Mouse (Mus musculus) neural tube, embryonic 11.5 days (tissue): ENCODE measurements at regions not wholly inside any gene's neighbourhood (a gene's known extent, or its start where the extent isn't known, plus 50 kb on each side); places are given as distances from the start of the nearest gene placed in this dataset.
A peak's percentile ranks its signal among the peaks of the same experiment; 100 is the strongest.

ENCODE experiments used
- ATAC-seq: fragments of 200-750 bp; cut with Nextera tagmentation; 2 replicates; pipeline ENCODE4 v1.8.0; 2017; ENCODE audit warnings: moderate number of reproducible peaks, mild to moderate bottlenecking, moderate TSS enrichment, moderate library complexity; ENCODE audit not compliant: insufficient read depth, low FRiP score, low TSS enrichment
- DNase-seq: peaks from one replicate; pipeline ENCODE4 v3.0.0-alpha.2; 2015; ENCODE audit warnings: low spot score
- H3K27ac ChIP-seq: fragments of 300-500 bp; sonication (generic); 2 replicates; pipeline ENCODE4 v1.5.1; 2014; ENCODE audit warnings: low read depth, mild to moderate bottlenecking, low read length
- H3K27me3 ChIP-seq: fragments of 300-500 bp; sonication (generic); 2 replicates; pipeline ENCODE4 v1.6.1; 2014; ENCODE audit warnings: mild to moderate bottlenecking, low read length, mixed read lengths; ENCODE audit not compliant: control insufficient read depth, insufficient read depth
- H3K36me3 ChIP-seq: fragments of 300-500 bp; sonication (generic); 2 replicates; pipeline ENCODE4 v1.6.1; 2014; ENCODE audit warnings: mild to moderate bottlenecking, low read length, moderate library complexity, mixed read lengths; ENCODE audit not compliant: control insufficient read depth, insufficient read depth
- H3K4me1 ChIP-seq: fragments of 300-500 bp; sonication (generic); 2 replicates; pipeline ENCODE4 v1.6.1; 2014; ENCODE audit warnings: low read length, mixed read lengths; ENCODE audit not compliant: control insufficient read depth, insufficient read depth
- H3K4me2 ChIP-seq: fragments of 300-500 bp; sonication (generic); 2 replicates; pipeline ENCODE4 v1.6.1; 2014; ENCODE audit warnings: low read depth, mild to moderate bottlenecking, moderate library complexity
- H3K4me3 ChIP-seq: fragments of 300-500 bp; sonication (generic); 2 replicates; pipeline ENCODE4 v1.5.1; 2014; ENCODE audit warnings: low read depth, low read length
- H3K9ac ChIP-seq: fragments of 300-500 bp; sonication (generic); 2 replicates; pipeline ENCODE4 v1.6.1; 2014; ENCODE audit warnings: mild to moderate bottlenecking, low read length
- H3K9me3 ChIP-seq: fragments of 300-500 bp; sonication (generic); 2 replicates; pipeline ENCODE4 v1.6.1; 2016; ENCODE audit warnings: low read length; ENCODE audit not compliant: control insufficient read depth
- WGBS: fragments of 180-500 bp; shearing (Covaris S2); extraction: QIAGEN DNeasy Blood & Tissue Kit; methylation state at CpG from one replicate; pipeline ENCODE4 v1.1.7; 2014; 5-methylcytosine and 5-hydroxymethylcytosine counted together

DNA sequence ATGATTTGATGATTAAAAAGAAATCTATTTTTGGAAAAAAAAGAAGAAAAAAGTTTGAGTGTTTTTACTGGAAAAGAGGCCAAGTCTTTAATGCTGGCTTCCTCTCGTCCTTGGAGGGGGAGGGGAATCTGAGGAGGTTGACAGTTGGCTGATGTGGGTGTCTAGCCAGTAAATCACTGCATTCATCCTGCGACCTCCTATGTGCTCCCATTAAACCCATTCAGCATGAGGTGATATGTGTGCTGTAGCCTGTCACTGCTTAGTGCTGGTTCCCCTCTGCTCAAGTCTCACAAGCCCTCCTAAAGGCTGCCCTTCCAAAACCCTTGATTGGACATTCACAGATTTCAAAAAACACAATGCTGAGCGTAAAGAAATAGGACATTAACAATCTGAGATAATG is 68.7 kb downstream of the Atoh1 start:
- Histone ChIP-seq H3K4me1 (0 out of 2 replicates have a peak, but pooled peaks cover 3% of the 10 kb centered on the region), H3K27ac (no peak overlapping the region), H3K4me3 (no peak overlapping the region), H3K9ac (no peak overlapping the region), H3K27me3 (no peaks in the 10 kb centered on the region), H3K4me2 (no peak overlapping the region), H3K9me3 (no peaks in the 10 kb centered on the region), H3K36me3 (no peaks in the 10 kb centered on the region)
- peak; percentile 76 for ATAC-seq
- WGBS, result 34% methylated on average over 3 of the region's 3 CpGs
- no peak for DNase-seq

DNA sequence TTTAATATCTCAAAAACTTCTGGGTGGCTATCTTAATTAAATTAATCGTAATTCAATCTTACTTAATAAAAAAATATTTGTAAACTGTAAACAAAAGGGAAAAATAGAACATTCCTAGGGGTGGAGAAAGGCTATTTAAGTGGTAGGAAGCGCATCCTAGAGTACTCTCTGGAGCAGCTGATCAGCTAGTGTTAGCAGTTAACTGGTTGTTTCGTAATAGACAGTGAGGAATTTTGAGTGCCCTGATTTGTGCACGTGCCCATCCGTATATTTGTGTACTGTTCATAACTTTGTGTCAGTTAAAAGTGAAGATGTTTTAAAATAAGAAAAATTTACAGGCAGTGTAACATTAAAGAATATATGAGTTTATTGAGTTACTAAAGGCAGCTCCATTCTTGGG is 69.9 kb downstream of the Atoh1 start:
- Histone ChIP-seq H3K4me3 (no peak overlapping the region), H3K9me3 (no peaks in the 10 kb centered on the region), H3K4me1 (0 out of 2 replicates have a peak, but pooled peaks cover 3% of the 10 kb centered on the region), H3K36me3 (no peaks in the 10 kb centered on the region), H3K27ac (no peak overlapping the region), H3K27me3 (no peaks in the 10 kb centered on the region), H3K9ac (no peak overlapping the region), H3K4me2 (peak overlapping the region; percentile 57)
- WGBS, result 59% methylated on average over 5 of the region's 5 CpGs
- DNase-seq, result no peak
- peak; percentile 29; the same call in 1 of the 2 replicates for ATAC-seq

DNA sequence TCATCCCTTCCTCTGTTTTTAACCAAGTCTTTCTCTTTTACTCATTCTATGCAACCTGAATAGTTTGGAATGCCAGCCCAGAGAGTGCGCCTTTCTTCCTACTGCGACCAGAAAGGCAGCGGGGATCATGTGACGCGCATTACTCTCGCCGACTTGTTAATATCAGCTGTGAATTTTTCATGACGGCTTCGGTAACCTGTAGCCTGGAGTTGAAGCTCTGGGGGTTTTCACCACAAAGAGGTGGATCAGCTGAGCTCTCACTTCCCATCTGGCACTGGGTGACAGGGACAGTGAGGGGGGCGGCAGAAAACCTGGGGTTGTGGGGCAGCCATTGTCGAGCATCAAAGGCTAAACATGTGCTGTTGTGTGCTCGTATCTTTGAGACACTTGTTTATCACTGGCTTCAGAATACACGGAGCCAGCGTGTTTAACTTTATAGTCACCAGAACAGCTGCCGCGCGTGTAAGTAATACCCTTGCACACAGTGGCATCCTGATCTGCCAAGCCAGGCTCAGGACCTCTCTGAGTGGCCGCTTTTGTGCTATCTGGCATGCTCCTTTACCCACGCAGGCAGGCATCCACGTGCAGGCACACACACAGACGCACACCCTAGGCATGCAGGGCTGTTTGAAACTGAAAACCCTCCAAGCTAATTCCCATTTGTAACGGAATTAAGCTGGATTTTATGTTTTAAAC is 70.5 kb downstream of the Atoh1 start:
- no peak overlapping the region for H3K27ac ChIP-seq
- no peaks in the 10 kb centered on the region for H3K36me3 ChIP-seq
- 8% methylated on average over 22 of the region's 22 CpGs for WGBS
- peak overlapping the region; percentile 31 for H3K4me3 ChIP-seq
- no peaks in the 10 kb centered on the region for H3K27me3 ChIP-seq
- ATAC-seq (peak; percentile 67), DNase-seq (peak; percentile 57)
- H3K9me3 ChIP-seq, result no peaks in the 10 kb centered on the region
- H3K4me2 ChIP-seq, result peak overlapping the region; percentile 57
- 0 out of 2 replicates have a peak, but pooled peaks cover 3% of the 10 kb centered on the region for H3K4me1 ChIP-seq
- H3K9ac ChIP-seq, result 0 out of 2 replicates have a peak overlapping the region, but pooled peaks have one; percentile 16

DNA sequence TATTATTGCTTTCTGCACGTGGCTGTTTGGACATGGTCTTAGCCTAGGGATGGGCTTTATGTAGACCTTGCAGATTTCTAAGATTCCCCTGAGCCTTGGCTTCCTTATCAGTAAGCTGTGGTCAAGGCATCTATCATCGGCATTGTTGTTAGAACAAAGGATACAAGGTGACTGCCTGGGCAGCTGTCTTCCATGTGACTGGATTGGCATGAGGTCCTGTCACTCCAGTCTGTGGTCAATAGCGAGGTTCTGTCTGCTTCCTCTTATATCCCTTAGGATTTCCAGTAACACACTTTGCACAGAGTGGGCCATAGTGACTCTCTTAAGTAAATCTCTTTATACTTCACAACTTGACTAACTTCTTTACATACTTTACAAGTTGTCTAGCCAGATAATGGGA is 72.0 kb downstream of the Atoh1 start:
- Histone ChIP-seq H3K4me1 (0 out of 2 replicates have a peak, but pooled peaks cover 3% of the 10 kb centered on the region), H3K4me3 (no peak overlapping the region), H3K27ac (no peak overlapping the region), H3K27me3 (no peaks in the 10 kb centered on the region), H3K9me3 (no peaks in the 10 kb centered on the region), H3K4me2 (no peak overlapping the region), H3K9ac (no peak overlapping the region), H3K36me3 (no peaks in the 10 kb centered on the region)
- ATAC-seq (no peak), DNase-seq (no peak)
- 61% methylated on average over 3 of the region's 3 CpGs for WGBS

DNA sequence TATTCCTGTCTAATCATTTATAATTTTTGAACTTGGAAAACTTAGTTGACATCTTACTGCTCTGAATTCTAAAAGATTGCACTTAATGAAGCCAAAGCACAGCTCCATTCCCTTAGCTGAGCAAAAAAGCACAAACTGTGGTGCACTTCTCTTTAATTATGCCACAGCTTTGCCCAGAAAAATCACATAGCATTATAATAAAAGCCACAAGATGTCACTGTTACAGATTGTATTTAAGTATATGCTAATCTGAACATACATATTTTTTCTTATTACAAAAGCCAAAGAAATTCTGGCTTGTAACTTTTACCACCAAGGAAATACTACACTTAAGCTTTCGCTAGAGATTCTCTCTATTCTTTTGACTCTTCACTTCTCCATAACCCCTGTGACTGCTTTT is 86.2 kb downstream of the Atoh1 start:
- H3K27ac ChIP-seq, result no peak overlapping the region
- no peak for DNase-seq
- H3K4me3 ChIP-seq, result no peak overlapping the region
- no peaks in the 10 kb centered on the region for H3K36me3 ChIP-seq
- no peak overlapping the region for H3K9ac ChIP-seq
- ATAC-seq, result no peak
- no peaks in the 10 kb centered on the region for H3K9me3 ChIP-seq
- H3K4me2 ChIP-seq, result no peak overlapping the region
- no peaks in the 10 kb centered on the region for H3K27me3 ChIP-seq
- no peaks in the 10 kb centered on the region for H3K4me1 ChIP-seq
- WGBS, result 90% methylated on average over 1 of the region's 1 CpGs

DNA sequence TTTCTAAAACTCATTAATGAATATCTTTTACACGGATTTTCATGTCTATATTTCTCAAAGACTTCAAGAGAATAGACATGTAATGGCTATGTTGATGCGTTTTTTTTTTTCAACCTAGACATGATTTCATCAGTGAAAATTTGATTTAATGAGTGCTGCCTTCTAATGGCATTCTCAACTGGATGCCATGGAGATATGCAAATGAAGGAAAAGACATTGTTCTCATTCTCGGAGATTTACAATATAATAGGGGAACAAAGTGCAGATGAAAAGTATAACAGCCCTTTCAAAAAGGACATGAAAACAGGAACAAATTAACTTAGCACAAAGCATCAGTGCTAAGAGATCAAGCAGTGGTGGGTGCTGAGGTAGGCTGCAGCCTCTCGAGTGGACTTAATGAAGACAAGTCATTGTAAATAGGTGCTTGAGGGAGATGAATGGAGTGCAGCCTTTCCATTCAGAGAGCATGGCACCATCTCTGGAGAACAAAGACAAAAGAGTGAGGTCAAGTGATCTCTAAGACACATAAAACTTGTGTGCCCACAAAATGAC is 120.2 kb downstream of the Atoh1 start:
- H3K4me1 ChIP-seq, result no peaks in the 10 kb centered on the region
- DNase-seq, result no peak
- 50% methylated on average over 4 of the region's 4 CpGs for WGBS
- H3K9ac ChIP-seq, result no peak overlapping the region
- no peak overlapping the region for H3K4me3 ChIP-seq
- no peaks in the 10 kb centered on the region for H3K36me3 ChIP-seq
- H3K4me2 ChIP-seq, result no peak overlapping the region
- no peaks in the 10 kb centered on the region for H3K9me3 ChIP-seq
- H3K27me3 ChIP-seq, result no peaks in the 10 kb centered on the region
- no peak overlapping the region for H3K27ac ChIP-seq
- peak; percentile 6; the same call in 1 of the 2 replicates for ATAC-seq

DNA sequence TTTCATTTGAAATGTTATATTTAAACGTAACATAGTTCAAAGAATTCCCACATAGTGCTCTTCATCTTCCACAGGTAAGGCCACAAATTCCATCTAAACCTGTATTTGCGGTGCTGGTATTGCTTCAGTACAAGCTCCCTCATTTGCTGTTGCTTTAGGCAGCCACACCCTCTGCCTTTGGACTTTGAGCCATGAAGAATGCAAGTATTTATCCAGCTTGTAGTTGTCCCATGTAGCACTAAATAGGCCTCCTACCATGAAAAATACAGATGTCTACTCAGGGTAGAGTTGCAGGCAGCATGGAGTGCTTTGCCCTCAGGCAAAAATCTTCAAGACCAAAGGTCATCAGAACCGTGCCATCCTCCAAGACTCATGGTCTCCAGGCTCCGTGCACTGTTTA is 134.0 kb downstream of the Atoh1 start:
- no peaks in the 10 kb centered on the region for H3K4me1 ChIP-seq
- H3K4me2 ChIP-seq, result no peak overlapping the region
- DNase-seq, result no peak
- no peak overlapping the region for H3K9ac ChIP-seq
- no peaks in the 10 kb centered on the region for H3K27me3 ChIP-seq
- no peaks in the 10 kb centered on the region for H3K36me3 ChIP-seq
- no peak for ATAC-seq
- no peak overlapping the region for H3K4me3 ChIP-seq
- WGBS, result 81% methylated on average over 4 of the region's 4 CpGs
- no peak overlapping the region for H3K27ac ChIP-seq
- H3K9me3 ChIP-seq, result no peaks in the 10 kb centered on the region

DNA sequence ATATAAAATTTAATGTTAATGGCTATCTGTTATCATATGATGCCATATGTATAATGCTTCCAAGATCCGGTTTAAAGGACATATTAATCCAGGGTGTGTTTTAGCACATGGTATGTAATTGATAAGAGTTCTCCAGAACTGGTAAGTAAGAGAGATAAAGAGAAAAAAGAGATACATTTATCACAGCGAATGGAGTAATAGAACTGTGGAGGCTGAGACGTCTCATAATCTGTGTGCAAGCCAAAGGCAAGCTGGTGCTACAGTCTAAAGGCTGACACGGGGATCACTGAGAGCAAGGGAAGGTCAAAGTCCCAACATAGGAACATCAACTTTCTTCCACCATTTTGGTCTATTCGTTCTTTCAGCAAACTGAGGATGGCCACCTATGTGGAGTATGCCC is 146.0 kb upstream of the Smarcad1 start:
- Histone ChIP-seq H3K4me1 (no peaks in the 10 kb centered on the region), H3K9ac (no peak overlapping the region), H3K27me3 (no peaks in the 10 kb centered on the region), H3K36me3 (no peaks in the 10 kb centered on the region), H3K4me3 (no peak overlapping the region), H3K4me2 (no peak overlapping the region), H3K9me3 (no peaks in the 10 kb centered on the region), H3K27ac (no peak overlapping the region)
- DNase-seq (no peak), ATAC-seq (no peak)
- WGBS, result 88% methylated on average over 5 of the region's 5 CpGs
